Mouse (Mus musculus) E14TG2a.4 (cell line): ENCODE data around the gene Clybl.

Experiments used
- CTCF ChIP-seq: conservative IDR thresholded peaks from 2 replicates; pipeline ENCODE4 v1.5.1; 2014; ENCODE audit warnings: low read length
- NANOG ChIP-seq: IDR thresholded peaks from 2 replicates; pipeline ENCODE4 v1.6.1; 2014; ENCODE audit warnings: borderline replicate concordance, low read length, mixed read lengths

DNA sequence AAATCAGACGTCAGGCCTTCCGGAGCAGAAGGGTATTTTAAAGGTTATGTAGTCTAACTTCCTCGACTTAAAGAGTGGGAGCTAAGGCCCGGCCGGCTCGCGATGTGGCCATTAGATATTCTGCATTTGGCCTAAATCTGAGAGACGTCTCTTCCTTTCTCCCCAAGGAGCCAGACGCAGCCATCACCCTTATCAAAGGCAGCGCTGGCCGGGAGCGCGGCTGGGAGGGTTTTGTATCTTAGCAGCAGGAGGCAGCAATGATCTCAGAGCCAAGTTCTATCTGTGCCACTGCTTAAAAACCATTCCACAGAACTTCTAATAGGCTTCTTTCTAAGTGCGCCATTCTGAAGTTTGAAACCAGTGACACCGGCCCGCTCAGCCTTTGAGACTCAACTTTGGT is 2.2 kb upstream of the Clybl start:
- TF ChIP-seq CTCF (no peak), NANOG (no peak)
